Mouse (Mus musculus) thymus, adult 2 months (tissue): Measurements from ENCODE around the gene Rgs5. TPM values are rescaled to one million over a fixed set of nuclear protein-coding genes. Genes with fewer than 3 reads are reported as not detected.

Experiments used
- DNase-seq: peaks from one replicate; pipeline ENCODE4 v3.0.0; 2021
- H3K27ac ChIP-seq: fragments of 200-500 bp; 2 replicates; pipeline ENCODE4 v1.5.1; 2012; ENCODE audit warnings: low read length, control low read depth; ENCODE audit not compliant: control insufficient read depth, insufficient read depth
- H3K27me3 ChIP-seq: fragments of 200-500 bp; 2 replicates; pipeline ENCODE4 v1.6.1; 2012; ENCODE audit warnings: mild to moderate bottlenecking, low read length, moderate library complexity, mixed read lengths; ENCODE audit not compliant: control insufficient read depth, insufficient read depth
- H3K36me3 ChIP-seq: fragments of 200-500 bp; 2 replicates; pipeline ENCODE4 v1.6.1; 2012; ENCODE audit warnings: mild to moderate bottlenecking, low read length, moderate library complexity; ENCODE audit not compliant: control insufficient read depth, insufficient read depth
- H3K4me1 ChIP-seq: fragments of 200-500 bp; replicated peaks from 2 replicates; pipeline ENCODE4 v1.6.1; 2012; ENCODE audit warnings: low read length; ENCODE audit not compliant: control insufficient read depth, insufficient read depth
- H3K4me3 ChIP-seq: fragments of 200-500 bp; 2 replicates; pipeline ENCODE4 v1.5.1; 2012; ENCODE audit warnings: mild to moderate bottlenecking, low read length, control low read depth, moderate library complexity; ENCODE audit not compliant: control insufficient read depth, insufficient read depth
- CTCF ChIP-seq: fragments of 200-500 bp; IDR thresholded peaks from 2 replicates; pipeline ENCODE4 v1.5.1; 2012; ENCODE audit warnings: mild to moderate bottlenecking, control low read depth, low read length, moderate library complexity, borderline replicate concordance; ENCODE audit not compliant: control insufficient read depth, poor library complexity, insufficient read depth; ENCODE audit errors: extremely low read depth
- POLR2A ChIP-seq: fragments of 200-500 bp; IDR thresholded peaks from 2 replicates; pipeline ENCODE4 v1.6.1; 2012; ENCODE audit warnings: mild to moderate bottlenecking, low read length, control low read depth, moderate library complexity; ENCODE audit not compliant: control insufficient read depth, poor library complexity, insufficient read depth; ENCODE audit errors: extremely low read depth
- WGBS: fragments of 180-500 bp; shearing (Covaris S2); methylation state at CpG from one replicate; pipeline ENCODE4 v1.1.7; 2018; 5-methylcytosine and 5-hydroxymethylcytosine counted together
- polyA plus RNA-seq: library from polyadenylated mRNA; depleted of rRNA; stranded (reverse); fragments of >200 nt; gene quantifications from 2 replicates; pipeline ENCODE4 v1.2.3, GENCODE M21; 2012; rRNA removed

The Rgs5 gene
- polyA plus RNA-seq = 9.5 and 10.0 TPM in 2 replicates

- Histone ChIP-seq H3K36me3 (no peaks in the 10 kb centered on the region), H3K27ac (no peak within 1 kb of the TSS), H3K4me3 (no peak within 1 kb of the TSS), H3K4me1 (no peaks in the 10 kb centered on the region), H3K27me3 (no peaks in the 10 kb centered on the region)
- DNase-seq = no peak
- TF ChIP-seq POLR2A (no peak), CTCF (no peak)
- 10% methylated on average over 8 of the region's 8 CpGs for WGBS
These were observed at the start of gene Rgs5 for GRCm38 (mm10) chr1:169655256-169655655. Gene Rgs5, plus strand, starts transcription at chr1:169655501.

GRCm38 (mm10) chr1:169606164-169606563 is 49.1 kb upstream of the Rgs5 start:
- no peaks in the 10 kb centered on the region for H3K27me3 ChIP-seq
- no peak for DNase-seq
- no peak overlapping the region for H3K4me3 ChIP-seq
- no peaks in the 10 kb centered on the region for H3K4me1 ChIP-seq
- H3K27ac ChIP-seq = no peak overlapping the region
- no peaks in the 10 kb centered on the region for H3K36me3 ChIP-seq
- WGBS = 93% methylated on average over 3 of the region's 3 CpGs
- TF ChIP-seq CTCF (no peak), POLR2A (no peak)

GRCm38 (mm10) chr1:169629738-169630137 is 25.6 kb upstream of the Rgs5 start:
- H3K4me3 ChIP-seq = no peak overlapping the region
- no peak for TF ChIP-seq CTCF
- no peak for TF ChIP-seq POLR2A

GRCm38 (mm10) chr1:169637251-169637750 is 18.0 kb upstream of the Rgs5 start:
- TF ChIP-seq CTCF = no peak
- no peak for TF ChIP-seq POLR2A
- no peak overlapping the region for H3K27ac ChIP-seq
- H3K4me1 ChIP-seq = no peaks in the 10 kb centered on the region
- no peak overlapping the region for H3K4me3 ChIP-seq
- no peaks in the 10 kb centered on the region for H3K27me3 ChIP-seq
- WGBS = 81% methylated on average over 14 of the region's 14 CpGs
- DNase-seq = no peak
- H3K36me3 ChIP-seq = no peaks in the 10 kb centered on the region

More at GRCm38 (mm10) chr1:169629738-169630137, 25.6 kb upstream of the Rgs5 start:
- Histone ChIP-seq H3K27me3 (no peaks in the 10 kb centered on the region), H3K27ac (no peak overlapping the region), H3K4me1 (no peaks in the 10 kb centered on the region), H3K36me3 (no peaks in the 10 kb centered on the region)
- WGBS = 90% methylated on average over 7 of the region's 7 CpGs
- no peak for DNase-seq

GRCm38 (mm10) chr1:169644884-169645653 is 10.2 kb upstream of the Rgs5 start:
- TF ChIP-seq CTCF (no peak), POLR2A (no peak)
- 82% methylated on average over 7 of the region's 7 CpGs for WGBS

GRCm38 (mm10) chr1:169659479-169659878 is 4.2 kb downstream of the Rgs5 start:
- Histone ChIP-seq H3K27ac (no peak overlapping the region), H3K4me1 (no peaks in the 10 kb centered on the region), H3K27me3 (no peaks in the 10 kb centered on the region), H3K36me3 (no peaks in the 10 kb centered on the region), H3K4me3 (no peak overlapping the region)
- no peak for DNase-seq
- WGBS = 10% methylated on average over 4 of the region's 4 CpGs
- TF ChIP-seq POLR2A (no peak), CTCF (no peak)

More at GRCm38 (mm10) chr1:169644884-169645653, 10.2 kb upstream of the Rgs5 start:
- Histone ChIP-seq H3K27me3 (no peaks in the 10 kb centered on the region), H3K4me3 (no peak overlapping the region), H3K4me1 (no peaks in the 10 kb centered on the region), H3K36me3 (no peaks in the 10 kb centered on the region), H3K27ac (no peak overlapping the region)
- no peak for DNase-seq
